Mouse (Mus musculus): Measurements from ENCODE around the gene Caln1. TPM values are rescaled to one million over a fixed set of nuclear protein-coding genes. Genes with fewer than 3 reads are reported as not detected.

Caln1 gene
- polyA plus RNA-seq, 1 experiment from 2014 or later, result 0.27 TPM

GRCm38 (mm10) chr5:130480290-130480689, 111.0 kb downstream of the Caln1 start:
- WGBS, result 34% methylated on average over 1 of the region's 1 CpGs
- Histone ChIP-seq H3K27me3 (replicated peaks; ENCODE audit: control insufficient read depth, insufficient read depth, low read length) (no peaks in the 10 kb centered on the region), H3K4me2 (ENCODE audit: low read depth, low read length) (no peak overlapping the region), H3K4me3 (ENCODE audit: low read length) (no peak overlapping the region), H3K9ac (ENCODE audit: low read depth, low read length) (no peak overlapping the region), H3K9me3 (ENCODE audit: control insufficient read depth, low read length) (no peaks in the 10 kb centered on the region), H3K4me1 (ENCODE audit: control insufficient read depth, insufficient read depth, low read length) (no peaks in the 10 kb centered on the region), H3K27ac (ENCODE audit: low read length) (no peak overlapping the region), H3K36me3 (ENCODE audit: control insufficient read depth, insufficient read depth, low read length) (no peaks in the 10 kb centered on the region)
- ATAC-seq, result peak; percentile 84

- Histone ChIP-seq H3K4me3 (ENCODE audit: low read length) (no peak overlapping the region), H3K4me1 (ENCODE audit: control insufficient read depth, insufficient read depth, low read length) (no peaks in the 10 kb centered on the region), H3K36me3 (ENCODE audit: control insufficient read depth, insufficient read depth, low read length) (no peaks in the 10 kb centered on the region), H3K9ac (ENCODE audit: low read depth, low read length) (no peak overlapping the region), H3K27me3 (replicated peaks; ENCODE audit: control insufficient read depth, insufficient read depth, low read length) (no peaks in the 10 kb centered on the region), H3K27ac (ENCODE audit: low read length) (no peak overlapping the region), H3K9me3 (ENCODE audit: control insufficient read depth, low read length) (no peaks in the 10 kb centered on the region), H3K4me2 (ENCODE audit: low read depth, low read length) (no peak overlapping the region)
- WGBS, result 87% methylated on average over 5 of the region's 5 CpGs
- ATAC-seq, result no peak
These were observed 122.2 kb downstream of the Caln1 start for GRCm38 (mm10) chr5:130491471-130491870.

- 88% methylated on average over 7 of the region's 7 CpGs for WGBS
- Histone ChIP-seq H3K27me3 (replicated peaks; ENCODE audit: control insufficient read depth, insufficient read depth, low read length) (no peaks in the 10 kb centered on the region), H3K27ac (ENCODE audit: low read length) (no peak overlapping the region), H3K9ac (ENCODE audit: low read depth, low read length) (no peak overlapping the region), H3K4me1 (ENCODE audit: control insufficient read depth, insufficient read depth, low read length) (no peaks in the 10 kb centered on the region), H3K9me3 (ENCODE audit: control insufficient read depth, low read length) (no peaks in the 10 kb centered on the region), H3K4me2 (ENCODE audit: low read depth, low read length) (no peak overlapping the region), H3K36me3 (ENCODE audit: control insufficient read depth, insufficient read depth, low read length) (no peaks in the 10 kb centered on the region), H3K4me3 (ENCODE audit: low read length) (no peak overlapping the region)
- no peak for ATAC-seq
These were observed 123.0 kb downstream of the Caln1 start for GRCm38 (mm10) chr5:130492305-130492704.

- no peak overlapping the region for H3K27ac ChIP-seq (ENCODE audit: low read length)
- no peak overlapping the region for H3K4me2 ChIP-seq (ENCODE audit: low read depth, low read length)
- ATAC-seq, result no peak
- H3K27me3 ChIP-seq (replicated peaks; ENCODE audit: control insufficient read depth, insufficient read depth, low read length), result no peaks in the 10 kb centered on the region
- no peaks in the 10 kb centered on the region for H3K4me1 ChIP-seq (ENCODE audit: control insufficient read depth, insufficient read depth, low read length)
- no peak overlapping the region for H3K9ac ChIP-seq (ENCODE audit: low read depth, low read length)
- no peak overlapping the region for H3K4me3 ChIP-seq (ENCODE audit: low read length)
- H3K9me3 ChIP-seq (ENCODE audit: control insufficient read depth, low read length), result no peaks in the 10 kb centered on the region
- WGBS, result 76% methylated on average over 9 of the region's 9 CpGs
- H3K36me3 ChIP-seq (ENCODE audit: control insufficient read depth, insufficient read depth, low read length), result no peaks in the 10 kb centered on the region
These were observed 133.3 kb downstream of the Caln1 start for GRCm38 (mm10) chr5:130502541-130502940.

GRCm38 (mm10) chr5:130504891-130505290, 135.6 kb downstream of the Caln1 start:
- Histone ChIP-seq H3K4me1 (ENCODE audit: control insufficient read depth, insufficient read depth, low read length) (no peaks in the 10 kb centered on the region), H3K4me2 (ENCODE audit: low read depth, low read length) (no peak overlapping the region), H3K27me3 (replicated peaks; ENCODE audit: control insufficient read depth, insufficient read depth, low read length) (no peaks in the 10 kb centered on the region), H3K9me3 (ENCODE audit: control insufficient read depth, low read length) (no peaks in the 10 kb centered on the region), H3K4me3 (ENCODE audit: low read length) (no peak overlapping the region), H3K27ac (ENCODE audit: low read length) (no peak overlapping the region), H3K9ac (ENCODE audit: low read depth, low read length) (no peak overlapping the region), H3K36me3 (ENCODE audit: control insufficient read depth, insufficient read depth, low read length) (no peaks in the 10 kb centered on the region)
- WGBS, result 87% methylated on average over 5 of the region's 5 CpGs
- ATAC-seq, result no peak

GRCm38 (mm10) chr5:130510516-130510915, 141.3 kb downstream of the Caln1 start:
- ATAC-seq, result no peak
- H3K4me3 ChIP-seq (ENCODE audit: low read length), result no peak overlapping the region
- H3K27me3 ChIP-seq (replicated peaks; ENCODE audit: control insufficient read depth, insufficient read depth, low read length), result no peaks in the 10 kb centered on the region
- no peak overlapping the region for H3K9ac ChIP-seq (ENCODE audit: low read depth, low read length)
- H3K36me3 ChIP-seq (ENCODE audit: control insufficient read depth, insufficient read depth, low read length), result no peaks in the 10 kb centered on the region
- H3K27ac ChIP-seq (ENCODE audit: low read length), result no peak overlapping the region
- no peaks in the 10 kb centered on the region for H3K9me3 ChIP-seq (ENCODE audit: control insufficient read depth, low read length)
- 91% methylated on average over 2 of the region's 2 CpGs for WGBS
- H3K4me1 ChIP-seq (ENCODE audit: control insufficient read depth, insufficient read depth, low read length), result no peaks in the 10 kb centered on the region
- no peak overlapping the region for H3K4me2 ChIP-seq (ENCODE audit: low read depth, low read length)

GRCm38 (mm10) chr5:130515395-130515794, 146.1 kb downstream of the Caln1 start:
- 79% methylated on average over 6 of the region's 6 CpGs for WGBS
- Histone ChIP-seq H3K4me2 (ENCODE audit: low read depth, low read length) (no peak overlapping the region), H3K9me3 (ENCODE audit: control insufficient read depth, low read length) (no peaks in the 10 kb centered on the region), H3K27me3 (replicated peaks; ENCODE audit: control insufficient read depth, insufficient read depth, low read length) (no peaks in the 10 kb centered on the region), H3K36me3 (ENCODE audit: control insufficient read depth, insufficient read depth, low read length) (no peaks in the 10 kb centered on the region), H3K4me3 (ENCODE audit: low read length) (no peak overlapping the region), H3K4me1 (ENCODE audit: control insufficient read depth, insufficient read depth, low read length) (no peaks in the 10 kb centered on the region), H3K9ac (ENCODE audit: low read depth, low read length) (no peak overlapping the region), H3K27ac (ENCODE audit: low read length) (no peak overlapping the region)
- no peak for ATAC-seq

- Histone ChIP-seq H3K9ac (ENCODE audit: low read depth, low read length) (no peak overlapping the region), H3K9me3 (ENCODE audit: control insufficient read depth, low read length) (no peaks in the 10 kb centered on the region), H3K27me3 (replicated peaks; ENCODE audit: control insufficient read depth, insufficient read depth, low read length) (no peaks in the 10 kb centered on the region), H3K27ac (ENCODE audit: low read length) (no peak overlapping the region), H3K4me1 (ENCODE audit: control insufficient read depth, insufficient read depth, low read length) (no peaks in the 10 kb centered on the region), H3K4me2 (ENCODE audit: low read depth, low read length) (no peak overlapping the region), H3K4me3 (ENCODE audit: low read length) (no peak overlapping the region), H3K36me3 (ENCODE audit: control insufficient read depth, insufficient read depth, low read length) (no peaks in the 10 kb centered on the region)
- no peak for ATAC-seq
- WGBS, result 61% methylated on average over 2 of the region's 2 CpGs
These were observed 151.3 kb downstream of the Caln1 start for GRCm38 (mm10) chr5:130520527-130520926.

GRCm38 (mm10) chr5:130527416-130527815, 158.2 kb downstream of the Caln1 start:
- no peaks in the 10 kb centered on the region for H3K36me3 ChIP-seq (ENCODE audit: control insufficient read depth, insufficient read depth, low read length)
- H3K9ac ChIP-seq (ENCODE audit: low read depth, low read length), result no peak overlapping the region
- no peak for ATAC-seq
- no peaks in the 10 kb centered on the region for H3K9me3 ChIP-seq (ENCODE audit: control insufficient read depth, low read length)
- H3K27me3 ChIP-seq (replicated peaks; ENCODE audit: control insufficient read depth, insufficient read depth, low read length), result no peaks in the 10 kb centered on the region
- 86% methylated on average over 2 of the region's 2 CpGs for WGBS
- H3K27ac ChIP-seq (ENCODE audit: low read length), result no peak overlapping the region
- no peak overlapping the region for H3K4me3 ChIP-seq (ENCODE audit: low read length)
- H3K4me1 ChIP-seq (ENCODE audit: control insufficient read depth, insufficient read depth, low read length), result no peaks in the 10 kb centered on the region
- no peak overlapping the region for H3K4me2 ChIP-seq (ENCODE audit: low read depth, low read length)

GRCm38 (mm10) chr5:130547496-130547895, 178.2 kb downstream of the Caln1 start:
- WGBS, result 82% methylated on average over 5 of the region's 5 CpGs
- H3K4me1 ChIP-seq (ENCODE audit: control insufficient read depth, insufficient read depth, low read length), result no peaks in the 10 kb centered on the region

More at GRCm38 (mm10) chr5:130547496-130547895, 178.2 kb downstream of the Caln1 start:
- no peaks in the 10 kb centered on the region for H3K36me3 ChIP-seq (ENCODE audit: control insufficient read depth, insufficient read depth, low read length)
- no peak for ATAC-seq
- no peak overlapping the region for H3K27ac ChIP-seq (ENCODE audit: low read length)
- no peaks in the 10 kb centered on the region for H3K9me3 ChIP-seq (ENCODE audit: control insufficient read depth, low read length)
- no peaks in the 10 kb centered on the region for H3K27me3 ChIP-seq (replicated peaks; ENCODE audit: control insufficient read depth, insufficient read depth, low read length)
- no peak overlapping the region for H3K9ac ChIP-seq (ENCODE audit: low read depth, low read length)
- H3K4me3 ChIP-seq (ENCODE audit: low read length), result no peak overlapping the region
- no peak overlapping the region for H3K4me2 ChIP-seq (ENCODE audit: low read depth, low read length)
